Mouse (Mus musculus) neural tube, embryonic 14.5 days (tissue): ENCODE measurements around the gene Slc41a1. TPM values are rescaled to one million over a fixed set of nuclear protein-coding genes. Genes with fewer than 3 reads are reported as not detected.

Experiments used
- ATAC-seq: fragments of 200-750 bp; cut with Nextera tagmentation; 2 replicates; pipeline ENCODE4 v1.8.0; 2017; ENCODE audit warnings: low read depth, mild to moderate bottlenecking, moderate TSS enrichment, moderate library complexity
- H3K27ac ChIP-seq: fragments of 300-500 bp; sonication (generic); 2 replicates; pipeline ENCODE4 v1.5.1; 2014; ENCODE audit warnings: low read depth, mild to moderate bottlenecking, control low read depth, low read length, moderate library complexity, mixed read lengths
- H3K27me3 ChIP-seq: fragments of 300-500 bp; sonication (generic); 2 replicates; pipeline ENCODE4 v1.6.1; 2014; ENCODE audit warnings: low read length; ENCODE audit not compliant: control insufficient read depth, insufficient read depth
- H3K36me3 ChIP-seq: fragments of 300-500 bp; sonication (generic); 2 replicates; pipeline ENCODE4 v1.6.1; 2014; ENCODE audit warnings: low read length, mixed read lengths; ENCODE audit not compliant: control insufficient read depth, insufficient read depth
- H3K4me1 ChIP-seq: fragments of 300-500 bp; sonication (generic); 2 replicates; pipeline ENCODE4 v1.6.1; 2014; ENCODE audit warnings: low read length; ENCODE audit not compliant: control insufficient read depth, insufficient read depth
- H3K4me2 ChIP-seq: fragments of 300-500 bp; sonication (generic); 2 replicates; pipeline ENCODE4 v1.6.1; 2014; ENCODE audit warnings: mild to moderate bottlenecking, low read depth, low read length, control low read depth
- H3K4me3 ChIP-seq: fragments of 300-500 bp; sonication (generic); 2 replicates; pipeline ENCODE4 v1.5.1; 2014; ENCODE audit warnings: low read depth, low read length, control low read depth, mixed read lengths
- H3K9ac ChIP-seq: fragments of 300-500 bp; sonication (generic); replicated peaks from 2 replicates; pipeline ENCODE4 v1.6.1; 2014; ENCODE audit warnings: low read depth, mild to moderate bottlenecking, control low read depth, low read length, mixed read lengths
- H3K9me3 ChIP-seq: fragments of 300-500 bp; sonication (generic); 2 replicates; pipeline ENCODE4 v1.6.1; 2016; ENCODE audit warnings: low read length; ENCODE audit not compliant: control insufficient read depth
- WGBS: fragments of 180-500 bp; shearing (Covaris S2); extraction: QIAGEN DNeasy Blood & Tissue Kit; methylation state at CpG from one replicate; pipeline ENCODE4 v1.1.7; 2014; 5-methylcytosine and 5-hydroxymethylcytosine counted together
- polyA plus RNA-seq: library from polyadenylated mRNA; unstranded; fragments of >200 nt; fragmentation: Nextera tagmentation; extraction: Ambion mirVana; gene quantifications from 2 replicates; pipeline ENCODE4 v1.2.1, GENCODE M21; 2014

The Slc41a1 gene
- polyA plus RNA-seq, 1 experiment from 2014 or later = 7.8 TPM

- H3K4me3 ChIP-seq = no peak overlapping the region
- WGBS = 88% methylated on average over 3 of the region's 3 CpGs
- no peak for ATAC-seq
These were observed 59.3 kb downstream of the Slc41a1 start for GRCm38 (mm10) chr1:131886641-131887040.

GRCm38 (mm10) chr1:131890043-131890658 lies 62.9 kb downstream of the Slc41a1 start:
- 53% methylated on average over 6 of the region's 6 CpGs for WGBS
- Histone ChIP-seq H3K27ac (no peak overlapping the region), H3K36me3 (no peaks in the 10 kb centered on the region), H3K27me3 (no peaks in the 10 kb centered on the region), H3K9me3 (no peaks in the 10 kb centered on the region), H3K9ac (no peak overlapping the region), H3K4me3 (no peak overlapping the region), H3K4me1 (no peaks in the 10 kb centered on the region), H3K4me2 (no peak overlapping the region)
- ATAC-seq = no peak

More at GRCm38 (mm10) chr1:131886641-131887040, 59.3 kb downstream of the Slc41a1 start:
- Histone ChIP-seq H3K4me2 (no peak overlapping the region), H3K36me3 (no peaks in the 10 kb centered on the region), H3K9me3 (no peaks in the 10 kb centered on the region), H3K27ac (no peak overlapping the region), H3K27me3 (no peaks in the 10 kb centered on the region), H3K4me1 (no peaks in the 10 kb centered on the region), H3K9ac (no peak overlapping the region)

GRCm38 (mm10) chr1:131891436-131891835 lies 64.1 kb downstream of the Slc41a1 start:
- Histone ChIP-seq H3K9ac (no peak overlapping the region), H3K27me3 (no peaks in the 10 kb centered on the region), H3K27ac (no peak overlapping the region), H3K9me3 (no peaks in the 10 kb centered on the region), H3K4me2 (no peak overlapping the region), H3K4me1 (no peaks in the 10 kb centered on the region), H3K36me3 (no peaks in the 10 kb centered on the region), H3K4me3 (no peak overlapping the region)
- 61% methylated on average over 4 of the region's 4 CpGs for WGBS
- no peak for ATAC-seq

Other genes starting within 250 kb of the Slc41a1 start
- gene Avpr1b, start 228.3 kb upstream of the Slc41a1 start, polyA plus RNA-seq = not detected in 2 replicates
- not detected in 2 replicates for gene Ctse, start 189.2 kb upstream of the Slc41a1 start, polyA plus RNA-seq
- 0.48 and 1.0 TPM in 2 replicates for gene Rab7b, start 138.8 kb upstream of the Slc41a1 start, polyA plus RNA-seq
- 0.04 TPM in 1 of 2 replicates, not detected in the other for gene Slc26a9, start 83.5 kb upstream of the Slc41a1 start, polyA plus RNA-seq
- gene Pm20d1, start 30.1 kb upstream of the Slc41a1 start, polyA plus RNA-seq = 0.08 and 0.37 TPM in 2 replicates
- gene Rab29, start 39.7 kb downstream of the Slc41a1 start, polyA plus RNA-seq = 3.3 and 8.4 TPM in 2 replicates
- gene Nucks1, start 83.0 kb downstream of the Slc41a1 start, polyA plus RNA-seq = 39.8 and 40.3 TPM in 2 replicates
- 0.66 and 3.4 TPM in 2 replicates for gene Slc45a3, start 135.5 kb downstream of the Slc41a1 start, polyA plus RNA-seq
- 13.8 and 16.2 TPM in 2 replicates for gene Elk4, start 180.1 kb downstream of the Slc41a1 start, polyA plus RNA-seq
- 8.5 and 9.4 TPM in 2 replicates for gene Mfsd4a, start 240.6 kb downstream of the Slc41a1 start, polyA plus RNA-seq